Mouse (Mus musculus) MEL-GATA-1-ER (cell line): ENCODE data around the gene Anapc11.
A peak's percentile ranks its signal among the peaks of the same experiment; 100 is the strongest.

Experiments used
- DNase-seq: peaks from one replicate; pipeline ENCODE4 v3.0.0-alpha.2; 2012; ENCODE audit warnings: low read depth; ENCODE audit errors: extremely low read depth

Gene Anapc11

GRCm38 (mm10) chr11:120626785-120627467 lies 28.7 kb downstream of the Anapc11 start:
- no peak for DNase-seq

DNA sequence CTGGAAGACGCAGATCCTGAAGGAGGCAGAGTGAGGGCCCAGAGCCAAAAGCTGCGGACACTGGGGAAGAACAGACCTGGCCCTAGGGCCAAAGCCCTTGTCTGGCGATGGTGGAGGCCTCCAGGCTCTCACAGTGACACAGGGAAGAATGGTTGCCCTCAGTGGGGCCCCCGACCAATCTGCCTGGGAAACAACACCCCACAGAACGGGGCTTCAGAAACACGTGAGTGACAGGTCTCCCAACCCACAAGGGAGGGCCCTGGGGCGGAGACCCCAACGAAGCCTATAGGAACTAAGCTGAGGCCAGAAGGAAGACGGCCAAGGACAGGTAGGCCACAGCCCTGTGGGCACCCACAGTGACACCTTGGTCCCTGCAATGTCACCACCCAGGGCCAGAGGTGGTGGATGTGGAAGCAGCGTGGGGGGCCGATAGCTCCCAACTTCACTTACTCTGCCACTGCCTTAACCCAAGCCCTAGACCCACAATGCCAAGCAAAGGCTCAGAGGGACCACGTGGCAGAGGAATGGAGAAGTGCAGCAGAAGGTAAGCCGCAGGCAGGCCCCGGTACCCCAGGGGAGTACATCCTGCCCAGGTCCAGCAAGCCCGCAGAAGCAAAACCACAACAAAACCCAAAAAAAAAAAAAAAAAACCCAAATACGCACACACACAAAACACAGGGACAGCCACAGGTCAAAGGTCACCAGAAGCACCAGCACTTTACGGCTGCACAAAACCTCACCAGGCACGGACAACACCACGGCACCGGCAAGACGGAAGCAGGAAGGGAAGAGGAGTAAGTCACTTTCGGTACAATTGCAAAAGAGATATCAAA lies 29.5 kb downstream of the Anapc11 start:
- DNase-seq = no peak

- DNase-seq = no peak
Measured at GRCm38 (mm10) chr11:120628601-120629340, 30.6 kb downstream of the Anapc11 start.

DNA sequence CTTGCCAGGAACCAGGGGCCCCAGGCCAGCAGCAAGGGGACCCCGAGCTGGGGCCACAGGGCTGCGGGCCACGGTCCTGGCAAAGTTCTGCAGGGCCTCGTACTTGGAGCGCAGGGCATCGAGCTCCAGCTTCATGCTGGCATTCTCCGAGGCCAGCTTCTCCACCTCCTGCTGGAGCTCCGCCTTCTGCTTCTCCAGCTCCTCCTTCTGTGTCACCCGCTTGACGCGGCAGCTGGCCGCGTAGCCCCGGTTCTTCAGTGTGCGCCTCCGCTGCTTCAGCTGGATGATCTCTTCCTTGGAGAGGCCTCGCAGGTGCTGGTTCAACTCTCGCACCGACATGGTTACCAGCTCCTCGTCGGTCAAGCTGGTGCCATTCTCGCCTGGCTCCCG lies 31.1 kb downstream of the Anapc11 start:
- DNase-seq = no peak

GRCm38 (mm10) chr11:120629911-120630310 lies 31.7 kb downstream of the Anapc11 start:
- DNase-seq = no peak

- DNase-seq = no peak
Measured at GRCm38 (mm10) chr11:120630401-120630871, 32.2 kb downstream of the Anapc11 start.

DNA sequence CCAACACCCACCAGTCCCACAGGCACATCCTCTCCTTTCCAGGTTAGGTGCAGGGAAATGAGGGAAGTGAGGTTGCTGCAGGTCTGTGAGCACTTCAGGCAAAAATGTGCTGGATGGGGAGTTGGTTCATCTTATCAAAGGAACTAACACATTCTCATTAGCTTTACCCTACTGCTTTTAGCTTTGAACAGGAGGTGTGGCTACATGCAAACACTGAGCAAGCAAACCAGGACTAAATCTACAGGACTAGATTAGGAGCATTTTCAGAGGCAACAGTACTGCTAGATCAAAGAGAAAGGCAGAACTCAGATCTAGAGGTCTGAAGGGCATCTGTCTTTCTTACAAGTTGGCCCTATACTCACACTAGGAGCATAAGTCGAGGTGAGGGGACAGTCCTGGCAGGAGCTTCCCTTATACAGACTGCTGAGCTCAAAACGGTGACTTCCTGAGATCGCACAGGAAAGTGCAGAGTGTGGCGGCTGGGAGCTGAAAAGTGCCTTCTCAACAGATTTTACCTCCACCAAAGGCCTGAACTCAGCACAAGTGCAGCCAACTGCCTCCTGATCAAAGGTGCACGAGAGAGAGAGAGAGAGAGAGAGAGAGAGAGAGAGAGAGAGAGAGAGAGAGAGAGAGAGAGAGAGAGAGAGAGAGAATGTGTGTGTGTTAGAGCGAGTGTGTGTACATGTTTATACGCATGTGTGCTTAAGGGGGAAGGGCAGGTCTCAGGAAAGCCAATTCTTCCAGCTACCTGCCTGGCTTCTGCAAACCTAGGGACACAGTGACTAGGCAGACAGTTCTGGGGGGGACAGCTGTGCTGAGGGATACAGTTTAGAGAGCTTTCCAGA lies 32.9 kb downstream of the Anapc11 start:
- DNase-seq = no peak

DNA sequence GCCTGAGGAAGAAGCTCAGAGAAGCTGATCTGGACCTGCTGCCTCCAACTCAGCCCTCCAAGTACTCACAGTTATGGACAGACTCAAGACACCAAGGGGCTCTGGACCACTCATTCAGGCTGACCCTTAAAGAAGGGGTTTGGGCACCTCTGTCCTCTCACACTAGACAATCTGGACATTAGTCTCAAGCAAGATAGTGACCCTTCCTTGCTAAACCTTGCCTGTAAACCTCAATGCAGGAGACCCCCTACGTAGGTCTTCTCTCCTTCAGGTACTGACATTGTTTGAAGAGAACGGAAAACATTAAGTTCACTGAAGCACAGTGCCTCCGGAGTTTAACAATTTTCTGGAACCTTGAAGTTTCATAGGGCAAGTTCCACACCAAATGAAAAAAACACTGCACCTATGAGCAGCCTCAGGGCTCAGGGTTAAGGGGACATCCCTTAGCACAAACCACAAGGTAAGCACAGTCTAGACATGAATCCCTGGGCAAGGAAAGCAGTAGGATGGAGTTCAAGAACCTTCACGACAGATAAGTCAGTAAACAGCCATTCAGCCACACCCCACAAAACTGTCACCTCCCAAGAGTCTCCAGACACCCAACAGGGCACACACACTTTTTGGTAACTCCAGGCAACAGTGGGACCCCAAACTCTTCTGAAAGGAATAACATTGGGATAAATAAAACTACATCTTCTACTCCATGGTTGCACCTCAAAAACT lies 33.7 kb downstream of the Anapc11 start:
- DNase-seq = no peak

DNA sequence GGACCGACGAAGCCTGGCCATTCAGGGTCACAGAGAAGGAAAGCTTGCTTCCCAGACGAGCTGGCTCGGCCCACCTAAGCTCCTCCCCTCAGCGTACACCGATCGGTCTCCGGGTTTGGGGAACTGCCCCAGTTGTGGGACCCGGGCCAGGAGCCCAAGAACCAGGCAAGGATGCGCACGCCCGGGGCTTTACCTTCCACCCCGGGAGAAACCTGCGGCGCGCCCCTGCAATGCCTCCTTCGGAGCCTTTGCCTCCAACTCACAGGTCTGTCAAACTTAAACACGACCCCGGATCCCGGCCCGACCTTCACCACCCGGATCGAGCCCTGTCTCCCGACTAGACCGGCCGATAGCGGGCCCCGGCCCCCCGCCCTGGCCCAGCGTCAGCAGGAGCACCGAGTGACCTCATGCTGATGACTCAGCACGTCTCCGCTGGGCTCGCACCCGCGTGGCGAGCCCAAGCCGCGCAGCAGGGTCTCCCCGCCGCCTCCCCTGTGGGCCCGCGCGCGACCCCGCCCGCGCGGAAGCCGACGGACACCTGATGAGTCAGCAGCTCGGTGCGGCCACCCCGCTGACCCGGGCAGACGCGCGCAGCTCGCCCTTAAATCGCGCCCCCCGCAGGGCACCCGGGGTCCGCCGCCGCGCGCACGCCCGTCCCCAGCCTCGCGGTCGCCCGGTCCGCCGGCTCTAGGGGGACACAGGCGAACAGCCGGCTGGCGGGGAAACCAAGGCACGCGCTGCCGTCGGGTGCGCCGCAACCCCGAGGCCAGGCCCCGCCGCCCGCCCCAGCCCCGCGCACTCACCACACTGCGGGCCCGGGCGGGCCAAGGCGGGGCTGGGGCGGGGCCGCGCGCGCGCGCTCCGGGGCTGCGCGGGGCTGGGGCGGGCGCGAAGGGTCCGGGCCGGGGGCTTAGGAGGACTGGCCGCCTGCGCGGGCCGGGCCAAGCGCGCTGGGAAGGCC lies 34.6 kb downstream of the Anapc11 start:
- peak; percentile 66 for DNase-seq

GRCm38 (mm10) chr11:120633520-120634343 lies 35.5 kb downstream of the Anapc11 start, which contains the start of gene Mafg:
Mafg (minus strand) TSS chr11:120633600.
- DNase-seq = peak; percentile 83

DNA sequence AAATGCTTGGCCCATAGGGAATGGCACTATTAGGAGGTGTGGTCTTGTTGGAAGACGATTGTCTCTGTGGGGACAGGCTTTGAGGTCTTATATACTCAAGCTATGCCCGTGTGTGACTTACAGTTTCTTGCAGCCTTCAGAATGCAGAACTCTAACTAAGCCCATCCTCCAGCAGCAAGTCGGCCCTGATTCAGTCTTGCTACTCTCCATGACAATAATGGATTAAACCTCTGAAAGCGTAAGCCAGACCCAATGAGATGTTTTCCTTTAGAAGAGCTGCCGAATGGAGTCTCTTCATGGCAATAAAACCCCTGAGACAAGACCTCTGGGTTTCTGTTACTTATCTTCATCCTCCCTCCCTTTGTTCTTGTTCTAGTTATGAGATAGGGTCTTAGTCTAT lies 36.6 kb downstream of the Anapc11 start:
- DNase-seq = no peak

DNA sequence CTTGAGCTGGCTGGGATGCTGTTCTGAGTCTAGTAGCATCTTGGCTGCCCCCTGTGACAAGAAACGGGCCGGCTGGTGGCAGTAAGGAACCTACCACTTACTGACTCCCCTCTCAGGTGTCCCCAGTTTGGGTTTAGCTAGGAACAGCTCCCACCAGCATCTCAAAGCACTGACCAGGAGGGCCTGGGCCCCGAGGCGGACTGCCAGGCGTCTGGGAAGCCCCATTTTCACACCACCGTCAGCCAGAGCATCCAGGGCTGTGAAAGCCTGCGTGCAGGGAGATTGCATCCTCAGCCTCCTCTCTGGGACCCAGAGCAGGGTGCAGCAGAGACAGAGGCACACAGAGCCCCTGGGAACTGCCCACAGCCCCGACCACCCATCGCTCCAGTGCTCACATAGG lies 43.0 kb downstream of the Anapc11 start:
- no peak for DNase-seq

GRCm38 (mm10) chr11:120641869-120642268 lies 43.6 kb downstream of the Anapc11 start:
- no peak for DNase-seq

DNA sequence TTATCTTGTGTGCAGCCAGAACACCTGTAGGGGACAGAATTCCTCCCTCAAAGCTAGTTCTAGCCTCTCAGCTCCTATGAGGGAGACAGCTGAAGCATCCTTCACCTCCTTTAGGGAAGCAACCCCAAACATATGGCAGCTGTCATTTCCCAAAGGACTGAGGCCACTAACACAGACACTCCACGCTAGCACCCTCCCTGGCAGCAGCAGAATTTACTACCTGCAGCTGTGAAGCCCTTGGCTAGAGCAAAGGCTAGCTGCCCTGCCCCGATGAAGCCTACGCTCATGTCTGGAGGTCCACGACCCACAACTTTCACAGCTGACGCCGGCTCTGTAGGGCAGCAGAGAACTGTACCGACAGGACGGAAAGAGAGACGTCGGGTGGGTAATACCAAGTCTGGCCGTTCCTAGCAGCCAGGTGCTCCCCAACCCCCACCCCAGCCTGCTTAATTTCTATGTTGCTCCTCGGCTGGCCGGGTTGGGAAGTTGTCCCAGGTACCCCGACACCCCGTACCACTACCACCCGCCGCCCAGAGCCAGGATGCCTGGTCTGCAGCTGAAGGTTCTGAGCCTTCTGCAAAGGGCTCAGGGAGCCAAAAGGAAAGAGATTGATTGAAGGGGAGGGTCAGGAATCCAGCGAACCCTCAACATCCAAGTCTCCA lies 44.8 kb downstream of the Anapc11 start:
- DNase-seq = no peak

- DNase-seq = peak; percentile 91
Measured at GRCm38 (mm10) chr11:120643601-120643987, 45.4 kb downstream of the Anapc11 start, which contains the start of gene Pycr1. Pycr1 (minus strand) TSS chr11:120643769.

- no peak for DNase-seq
Measured at GRCm38 (mm10) chr11:120647047-120647830, 49.0 kb downstream of the Anapc11 start.

DNA sequence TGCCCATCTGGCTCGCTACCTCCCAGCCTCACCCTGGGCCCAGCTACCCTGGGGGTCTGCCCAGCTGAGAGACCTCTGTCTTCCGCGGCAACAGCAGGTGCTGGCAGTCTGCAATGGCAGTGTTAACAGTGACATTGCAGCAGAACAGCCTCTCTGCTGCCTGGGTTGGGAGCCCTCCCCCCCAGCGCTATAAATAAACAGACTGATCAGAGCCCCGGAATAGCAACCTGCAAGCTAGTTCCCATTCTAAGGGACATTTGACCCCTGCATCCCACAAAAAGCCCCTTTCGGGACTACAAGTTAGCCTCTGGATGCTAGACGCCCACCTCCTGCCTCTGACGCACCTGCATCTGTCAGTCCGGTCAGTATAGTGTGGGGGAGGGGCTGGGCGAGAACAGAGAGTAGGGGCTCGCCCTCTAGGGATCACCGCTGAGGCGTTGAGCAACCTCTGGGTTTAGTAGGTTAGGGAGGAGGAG lies 49.8 kb downstream of the Anapc11 start, which contains the start of gene Myadml2:
Myadml2 (minus strand) TSS at position 158 of the 476 bp plus-strand sequence.
- no peak for DNase-seq
